Mouse (Mus musculus): ENCODE results near the gene Arl14ep.

The Arl14ep gene

GRCm38 (mm10) chr2:106954975-106955374, 19.2 kb downstream of the Arl14ep start:
- no peak for DNase-seq (ENCODE audit: low read depth)

- DNase-seq (ENCODE audit: low read depth), result no peak
These were observed 31.8 kb downstream of the Arl14ep start for GRCm38 (mm10) chr2:106942451-106942850.

GRCm38 (mm10) chr2:106935681-106936080, 38.5 kb downstream of the Arl14ep start:
- no peak for DNase-seq (ENCODE audit: low read depth)

GRCm38 (mm10) chr2:106929906-106930305, 44.3 kb downstream of the Arl14ep start:
- no peak for DNase-seq (ENCODE audit: low read depth)

All from induced T-regulatory cell, adult 2 months (primary cell).